Mouse (Mus musculus) neutrophil, adult 83 days (primary cell): ENCODE data around the gene Mrps22. TPM values are rescaled to one million over a fixed set of nuclear protein-coding genes. Genes with fewer than 3 reads are reported as not detected.

ENCODE experiments used
- total RNA-seq, 2 experiments: library from RNA; stranded (reverse); gene quantifications; one replicate each; pipeline ENCODE4 v1.2.4; 2023

The Mrps22 gene
- 10 to 100 TPM in 1 of 2 experiments, 1 to 10 TPM in 1; 9.8 to 11.0 TPM for total RNA-seq

DNA sequence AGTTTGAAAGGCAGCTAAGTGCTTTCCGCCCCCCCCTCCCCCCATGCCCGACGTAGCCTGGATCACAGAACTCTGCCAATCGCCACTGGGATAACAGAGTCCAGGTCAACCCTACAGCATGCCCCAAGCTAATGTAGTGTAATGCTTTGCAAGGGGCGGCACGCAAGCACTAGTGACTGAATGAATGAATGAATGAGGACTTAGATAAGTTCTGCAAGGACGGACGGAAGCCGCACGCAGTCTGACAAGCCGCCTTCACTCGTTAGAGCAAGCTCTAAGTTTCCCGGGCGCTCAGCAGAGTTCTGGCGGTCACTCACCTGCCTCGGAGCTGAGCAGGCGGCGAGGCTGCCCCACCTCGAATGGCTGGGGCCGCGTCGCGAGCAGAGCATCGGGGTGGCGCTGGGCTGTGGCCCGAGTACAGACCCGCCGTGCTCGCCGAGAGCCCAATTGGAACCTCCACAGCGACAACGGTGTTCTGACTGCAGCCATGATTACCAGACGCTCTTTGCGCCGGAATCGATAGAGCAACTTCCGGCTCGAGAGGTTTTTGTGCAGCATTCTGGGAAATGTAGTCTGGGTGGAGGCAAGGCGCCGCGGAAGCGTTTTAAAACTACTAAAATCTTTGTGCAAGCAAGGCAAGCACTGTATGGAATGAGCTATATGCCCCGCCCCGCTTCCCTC is at the start of gene Mrps22:
TSS of gene Mrps22 (minus strand) at position 505 of the 681 bp plus-strand sequence.

DNA sequence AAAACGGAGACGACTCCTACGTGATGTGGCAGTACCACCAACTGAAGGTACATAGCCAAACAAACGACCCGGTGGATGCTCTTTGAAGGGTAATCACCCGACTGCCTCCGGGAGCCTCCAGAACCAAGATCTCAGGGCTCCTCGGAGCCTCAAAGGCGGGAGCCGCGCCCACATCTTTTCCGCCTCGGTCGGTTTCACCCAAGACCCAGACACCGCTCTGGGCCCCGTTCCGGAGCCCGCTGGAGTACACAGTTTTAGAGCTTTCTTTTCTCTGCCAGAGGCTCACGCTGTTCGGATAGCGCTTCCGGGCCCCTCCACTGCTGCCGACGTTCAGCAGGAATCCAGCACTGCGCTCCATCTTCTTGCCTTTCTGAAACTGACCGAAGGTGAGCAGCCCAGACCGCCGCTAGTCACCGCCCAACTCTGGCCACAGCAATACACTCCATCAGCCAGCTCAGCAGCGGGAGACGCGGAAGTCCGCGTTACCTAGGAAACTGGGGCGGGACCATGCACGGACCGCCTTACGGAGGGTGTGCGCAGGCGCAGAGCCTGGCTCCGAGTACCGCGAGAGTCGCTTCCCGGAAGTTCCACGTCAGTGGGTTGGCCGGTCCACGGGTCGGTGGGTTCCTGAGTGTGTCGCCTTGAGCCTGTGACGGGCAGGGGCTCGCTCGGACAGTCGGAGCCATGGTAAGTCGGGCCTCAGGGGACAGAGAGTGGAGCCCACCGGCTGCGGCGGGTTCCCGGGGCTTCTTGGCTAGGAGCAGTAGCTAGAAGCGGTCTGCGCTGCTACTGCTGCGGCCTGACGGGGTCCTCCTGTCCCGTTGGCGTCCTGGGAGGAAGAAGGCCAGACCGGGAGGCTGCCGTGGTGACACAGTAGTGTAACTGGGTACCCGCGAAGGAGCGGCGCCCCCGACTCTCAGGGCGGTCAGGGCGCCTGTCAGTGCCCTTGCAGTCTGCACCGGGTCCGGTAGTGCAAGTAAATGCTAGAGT is 38.0 kb downstream of the Mrps22 start, which contains the start of gene Copb2:
TSS of gene Copb2 (plus strand) at position 585 of the 990 bp plus-strand sequence.

Other genes with a start within 250 kb of the Mrps22 start
- gene Rbp1, start 178.7 kb downstream of the Mrps22 start, total RNA-seq = under 1 TPM; 0.20 to 0.28 TPM
- not detected for gene Rbp2, start 115.5 kb downstream of the Mrps22 start, total RNA-seq
- 10 to 100 TPM; 66.7 to 70.2 TPM for gene Copb2, start 37.9 kb downstream of the Mrps22 start, total RNA-seq
- not detected for gene Prr23a1, start 240.8 kb upstream of the Mrps22 start, total RNA-seq